12 mouse cellular contexts compared by ENCODE assay signal in the genomic region with DNA sequence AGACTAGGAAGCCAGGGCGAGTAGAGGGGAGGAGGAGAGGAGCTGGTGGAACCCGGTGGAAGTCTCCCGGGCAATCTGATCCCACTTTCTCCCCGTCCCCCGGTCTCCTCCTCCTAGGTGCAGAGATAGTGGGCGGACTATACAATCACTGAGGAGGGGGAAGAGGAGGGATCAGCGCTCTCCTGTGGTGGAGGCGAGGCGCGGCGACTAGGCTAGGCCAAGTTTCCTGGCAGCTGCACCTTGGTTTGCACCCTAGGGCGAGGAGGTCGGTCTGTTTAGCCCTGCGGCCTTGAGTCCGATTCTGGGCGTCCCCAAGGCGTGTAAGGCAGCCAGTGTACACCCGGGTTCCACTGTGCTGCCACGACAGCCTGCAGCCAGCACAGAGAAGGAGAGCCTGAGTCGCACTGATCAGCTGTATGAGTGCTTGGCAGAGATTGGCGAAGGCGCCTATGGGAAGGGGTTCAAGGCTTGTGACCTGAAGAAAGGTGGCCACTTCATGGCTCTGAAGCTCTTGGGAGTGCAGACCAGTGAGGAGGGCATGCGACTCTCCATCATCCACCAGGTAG. TPM values are rescaled to one million over a fixed set of nuclear protein-coding genes. Genes with fewer than 3 reads are reported as not detected.
DNase-seq lines count a peak whose midpoint lies in the region; ATAC-seq lines count a peak whose summit lies in the region.
"Not testable (repeated sequence)": the region's sequence is repeated elsewhere in the genome, so short reads cannot be mapped to it uniquely, and the experiment has no call there.
"Had no signal": no experiment of that assay in that cellular context is flagged by ENCODE, and none has a peak within 500 bp of the region (broad histone marks: within the 10 kb centered on the region; RNA-seq: fewer than 3 reads in every experiment).

No protein-coding gene starts in this region.

- peak overlapping the region; percentile 27 for H3K4me2 ChIP-seq in embryonic facial prominence, embryonic 11.5 days (ENCODE audit: low read depth, low read length)
- peak overlapping the region; percentile 47 for H3K4me2 ChIP-seq in hindbrain, embryonic 14.5 days (replicated peaks)
- peak overlapping the region; percentile 31 for H3K4me2 ChIP-seq in lung, embryonic 15.5 days
- peak overlapping the region; percentile 49 for H3K4me2 ChIP-seq in neural tube, embryonic 13.5 days

- ATAC-seq in embryonic facial prominence, embryonic 11.5 days (replicated peaks; ENCODE audit: insufficient number of reproducible peaks, low FRiP score, low TSS enrichment, low read depth), result peak; percentile 75
- peak; percentile 85 for ATAC-seq in frontal cortex, adult (ENCODE audit: low TSS enrichment)
- peak; percentile 71; the same call in 1 of the 2 replicates for ATAC-seq in hindbrain, embryonic 14.5 days (ENCODE audit: low FRiP score)
- not testable (repeated sequence) for ATAC-seq in lung, embryonic 15.5 days (ENCODE audit: borderline replicate concordance, extremely low read depth, low FRiP score, low TSS enrichment)
- ATAC-seq in neural tube, embryonic 13.5 days (ENCODE audit: low read depth), result peak; percentile 69

- H3K4me3 ChIP-seq in embryonic facial prominence, embryonic 11.5 days (ENCODE audit: low read depth, low read length), result 0 out of 2 replicates have a peak overlapping the region, but pooled peaks have one; percentile 1
- H3K4me3 ChIP-seq in hindbrain, embryonic 14.5 days (replicated peaks; ENCODE audit: low read length), result peak overlapping the region; percentile 14
- H3K4me3 ChIP-seq in limb, embryonic 10.5 days, result peak overlapping the region; percentile 34
- H3K4me3 ChIP-seq in lung, embryonic 15.5 days, result peak overlapping the region; percentile 9; the same call in 1 of the 2 replicates
- peak overlapping the region; percentile 19 for H3K4me3 ChIP-seq in neural tube, embryonic 13.5 days

- not testable (repeated sequence) for H3K27ac ChIP-seq in embryonic facial prominence, embryonic 11.5 days (replicated peaks; ENCODE audit: low read depth, low read length); hindbrain, embryonic 14.5 days; limb, embryonic 10.5 days; lung, embryonic 15.5 days; neural tube, embryonic 13.5 days (replicated peaks)

- WGBS in embryonic facial prominence, embryonic 11.5 days, result 6% methylated on average over 23 of the region's 23 CpGs
- 11% methylated on average over 22 of the region's 23 CpGs for WGBS in hindbrain, embryonic 14.5 days
- WGBS in limb, embryonic 10.5 days, result 12% methylated on average over 23 of the region's 23 CpGs
- WGBS in lung, embryonic 15.5 days, result 14% methylated on average over 19 of the region's 23 CpGs
- WGBS in neural tube, embryonic 13.5 days, result 14% methylated on average over 20 of the region's 23 CpGs

- H3K36me3 ChIP-seq in embryonic facial prominence, embryonic 11.5 days (replicated peaks; ENCODE audit: control insufficient read depth, insufficient read depth, low read depth, low read length); hindbrain, embryonic 14.5 days (replicated peaks; ENCODE audit: control insufficient read depth, insufficient read depth); limb, embryonic 10.5 days; lung, embryonic 15.5 days; neural tube, embryonic 13.5 days: not testable (repeated sequence)

- H3K4me1 ChIP-seq in embryonic facial prominence, embryonic 11.5 days (ENCODE audit: control insufficient read depth, insufficient read depth, low read length); hindbrain, embryonic 14.5 days (replicated peaks; ENCODE audit: control insufficient read depth, insufficient read depth, low read length); limb, embryonic 10.5 days; lung, embryonic 15.5 days; neural tube, embryonic 13.5 days (replicated peaks): not testable (repeated sequence)

- not testable (repeated sequence) for H3K9ac ChIP-seq in embryonic facial prominence, embryonic 11.5 days (replicated peaks; ENCODE audit: low read length); hindbrain, embryonic 14.5 days; lung, embryonic 15.5 days
- peak overlapping the region; percentile 17; the same call in 1 of the 2 replicates for H3K9ac ChIP-seq in neural tube, embryonic 13.5 days

- H3K9me3 ChIP-seq in embryonic facial prominence, embryonic 11.5 days (replicated peaks; ENCODE audit: control insufficient read depth, low read length); hindbrain, embryonic 14.5 days (ENCODE audit: control insufficient read depth, low read length); limb, embryonic 10.5 days (replicated peaks); lung, embryonic 15.5 days; neural tube, embryonic 13.5 days: not testable (repeated sequence)

- peak; percentile 42 for DNase-seq in adrenal gland, postnatal 10 days
- peak; percentile 5 for DNase-seq in embryonic facial prominence, embryonic 11.5 days (ENCODE audit: low spot score)
- not testable (repeated sequence) for DNase-seq in hindbrain, embryonic 14.5 days (ENCODE audit: low spot score)
- DNase-seq in limb, embryonic 10.5 days (ENCODE audit: low spot score), result peak; percentile 35
- DNase-seq in testis, postnatal 10 days (ENCODE audit: low spot score), result peak; percentile 46

- not testable (repeated sequence) for H3K27me3 ChIP-seq in embryonic facial prominence, embryonic 11.5 days (ENCODE audit: control insufficient read depth, insufficient read depth, low read length); hindbrain, embryonic 14.5 days (ENCODE audit: control insufficient read depth, insufficient read depth, low read length); limb, embryonic 10.5 days (ENCODE audit: low read depth, poor library complexity, severe bottlenecking); lung, embryonic 15.5 days; neural tube, embryonic 13.5 days

RNA-seq across cellular contexts. Expression of a gene that starts 12.4 kb away (rescaled TPM):
- total RNA-seq in adrenal gland, postnatal 10 days (2021), result not detected
- polyA plus RNA-seq in embryonic facial prominence, embryonic 11.5 days (2014; fragmentation: Nextera tagmentation; extraction: Ambion mirVana), result not detected in 2 replicates
- polyA plus RNA-seq in hindbrain, embryonic 14.5 days (2014; fragmentation: Nextera tagmentation; extraction: Ambion mirVana), result not detected in 2 replicates
- not detected in 2 replicates for polyA plus RNA-seq in limb, embryonic 10.5 days (2016; fragmentation: Nextera tagmentation; extraction: Ambion mirVana)
- not detected in 2 replicates for polyA plus RNA-seq in lung, embryonic 15.5 days (2015; fragmentation: Nextera tagmentation; extraction: Ambion mirVana)
- not detected in 2 replicates for polyA plus RNA-seq in neural tube, embryonic 13.5 days (2015; fragmentation: Nextera tagmentation; extraction: Ambion mirVana)
- total RNA-seq: gastrocnemius, postnatal 36 days; heart, postnatal 4 days; left cerebral cortex, adult 18-20 months had no signal
- polyA plus RNA-seq: lung, adult 2 months had no signal

RNA-seq across cellular contexts. Expression of a gene that starts 49.3 kb away (rescaled TPM):
- not detected for total RNA-seq in adrenal gland, postnatal 10 days (2021)
- not detected in 2 replicates for polyA plus RNA-seq in embryonic facial prominence, embryonic 11.5 days (2014; fragmentation: Nextera tagmentation; extraction: Ambion mirVana)
- polyA plus RNA-seq in hindbrain, embryonic 14.5 days (2014; fragmentation: Nextera tagmentation; extraction: Ambion mirVana), result not detected in 2 replicates
- not detected in 2 replicates for polyA plus RNA-seq in limb, embryonic 10.5 days (2016; fragmentation: Nextera tagmentation; extraction: Ambion mirVana)
- polyA plus RNA-seq in lung, embryonic 15.5 days (2015; fragmentation: Nextera tagmentation; extraction: Ambion mirVana), result not detected in 2 replicates
- not detected in 2 replicates for polyA plus RNA-seq in neural tube, embryonic 13.5 days (2015; fragmentation: Nextera tagmentation; extraction: Ambion mirVana)
- total RNA-seq: gastrocnemius, postnatal 36 days; heart, postnatal 4 days; left cerebral cortex, adult 18-20 months had no signal
- polyA plus RNA-seq: lung, adult 2 months had no signal
